Mouse (Mus musculus) intestine, embryonic 16.5 days (tissue): Measurements from ENCODE around the gene Nup214. TPM values are rescaled to one million over a fixed set of nuclear protein-coding genes. Genes with fewer than 3 reads are reported as not detected.

Source experiments
- ATAC-seq: fragments of 200-750 bp; cut with Nextera tagmentation; 2 replicates; pipeline ENCODE4 v1.8.0; 2017; ENCODE audit warnings: moderate TSS enrichment, moderate library complexity
- H3K27ac ChIP-seq: fragments of 300-500 bp; sonication (generic); 2 replicates; pipeline ENCODE4 v1.5.1; 2014; ENCODE audit warnings: mild to moderate bottlenecking, low read length
- H3K27me3 ChIP-seq: fragments of 300-500 bp; sonication (generic); replicated peaks from 2 replicates; pipeline ENCODE4 v1.6.1; 2014; ENCODE audit warnings: low read length, control low read depth, mixed read lengths; ENCODE audit not compliant: control insufficient read depth, insufficient read depth
- H3K36me3 ChIP-seq: fragments of 300-500 bp; sonication (generic); 2 replicates; pipeline ENCODE4 v1.6.1; 2014; ENCODE audit warnings: low read length, control low read depth; ENCODE audit not compliant: control insufficient read depth, insufficient read depth
- H3K4me1 ChIP-seq: fragments of 300-500 bp; sonication (generic); 2 replicates; pipeline ENCODE4 v1.6.1; 2014; ENCODE audit warnings: low read length, control low read depth, mixed read lengths; ENCODE audit not compliant: control insufficient read depth, insufficient read depth
- H3K4me2 ChIP-seq: fragments of 300-500 bp; sonication (generic); 2 replicates; pipeline ENCODE4 v1.6.1; 2014; ENCODE audit warnings: low read depth, low read length, control low read depth
- H3K4me3 ChIP-seq: fragments of 300-500 bp; sonication (generic); 2 replicates; pipeline ENCODE4 v1.5.1; 2014; ENCODE audit warnings: mild to moderate bottlenecking, low read length
- H3K9ac ChIP-seq: fragments of 300-500 bp; sonication (generic); 2 replicates; pipeline ENCODE4 v1.6.1; 2014; ENCODE audit warnings: low read depth, low read length
- H3K9me3 ChIP-seq: fragments of 300-500 bp; sonication (generic); 2 replicates; pipeline ENCODE4 v1.6.1; 2016; ENCODE audit warnings: low read length, control low read depth; ENCODE audit not compliant: control insufficient read depth
- WGBS: fragments of 180-500 bp; shearing (Covaris S2); extraction: QIAGEN DNeasy Blood & Tissue Kit; methylation state at CpG from one replicate; pipeline ENCODE4 v1.1.7; 2014; 5-methylcytosine and 5-hydroxymethylcytosine counted together
- polyA plus RNA-seq: library from polyadenylated mRNA; unstranded; fragments of >200 nt; fragmentation: Nextera tagmentation; extraction: Ambion mirVana; gene quantifications from 2 replicates; pipeline ENCODE4 v1.2.1, GENCODE M21; 2015

Gene Nup214
- polyA plus RNA-seq, 1 experiment from 2014 or later: 71.9 TPM

- Histone ChIP-seq H3K27me3 (no peaks in the 10 kb centered on the region), H3K4me3 (no peak overlapping the region), H3K36me3 (no peaks in the 10 kb centered on the region), H3K4me1 (no peaks in the 10 kb centered on the region), H3K9ac (no peak overlapping the region), H3K9me3 (no peaks in the 10 kb centered on the region), H3K4me2 (no peak overlapping the region), H3K27ac (no peak overlapping the region)
- WGBS: 68% methylated on average over 6 of the region's 6 CpGs
- ATAC-seq: no peak
Measured at GRCm38 (mm10) chr2:32059613-32060012, 85.4 kb downstream of the Nup214 start.

GRCm38 (mm10) chr2:32060228-32060805 is 86.1 kb downstream of the Nup214 start:
- Histone ChIP-seq H3K27ac (no peak overlapping the region), H3K9me3 (no peaks in the 10 kb centered on the region), H3K4me2 (no peak overlapping the region), H3K36me3 (no peaks in the 10 kb centered on the region), H3K9ac (no peak overlapping the region), H3K4me3 (no peak overlapping the region), H3K4me1 (no peaks in the 10 kb centered on the region), H3K27me3 (no peaks in the 10 kb centered on the region)
- WGBS: 61% methylated on average over 6 of the region's 6 CpGs
- ATAC-seq: no peak

- Histone ChIP-seq H3K27ac (no peak overlapping the region), H3K9me3 (no peaks in the 10 kb centered on the region)
- WGBS: 51% methylated on average over 2 of the region's 2 CpGs
Measured at GRCm38 (mm10) chr2:32061189-32061588, 87.0 kb downstream of the Nup214 start.

GRCm38 (mm10) chr2:32061722-32062505 is 87.7 kb downstream of the Nup214 start:
- no peak for ATAC-seq
- H3K4me1 ChIP-seq: no peaks in the 10 kb centered on the region
- H3K4me3 ChIP-seq: no peak overlapping the region
- H3K9me3 ChIP-seq: no peaks in the 10 kb centered on the region
- H3K9ac ChIP-seq: no peak overlapping the region
- H3K27me3 ChIP-seq: no peaks in the 10 kb centered on the region
- no peak overlapping the region for H3K4me2 ChIP-seq
- no peak overlapping the region for H3K27ac ChIP-seq
- H3K36me3 ChIP-seq: no peaks in the 10 kb centered on the region
- WGBS: 73% methylated on average over 12 of the region's 12 CpGs

More at GRCm38 (mm10) chr2:32061189-32061588, 87.0 kb downstream of the Nup214 start:
- H3K4me2 ChIP-seq: no peak overlapping the region
- no peak overlapping the region for H3K4me3 ChIP-seq
- H3K36me3 ChIP-seq: no peaks in the 10 kb centered on the region
- no peak overlapping the region for H3K9ac ChIP-seq
- no peaks in the 10 kb centered on the region for H3K27me3 ChIP-seq
- H3K4me1 ChIP-seq: no peaks in the 10 kb centered on the region
- no peak for ATAC-seq

GRCm38 (mm10) chr2:32062626-32063410 is 88.6 kb downstream of the Nup214 start:
- no peaks in the 10 kb centered on the region for H3K4me1 ChIP-seq
- no peak for ATAC-seq
- H3K36me3 ChIP-seq: no peaks in the 10 kb centered on the region
- H3K27ac ChIP-seq: no peak overlapping the region
- no peaks in the 10 kb centered on the region for H3K27me3 ChIP-seq
- 86% methylated on average over 15 of the region's 15 CpGs for WGBS
- H3K4me2 ChIP-seq: no peak overlapping the region
- no peak overlapping the region for H3K9ac ChIP-seq
- H3K9me3 ChIP-seq: no peaks in the 10 kb centered on the region
- no peak overlapping the region for H3K4me3 ChIP-seq

GRCm38 (mm10) chr2:32063451-32064151 is 89.4 kb downstream of the Nup214 start:
- Histone ChIP-seq H3K27me3 (0 out of 2 replicates have a peak, but pooled peaks cover 5% of the 10 kb centered on the region), H3K4me2 (no peak overlapping the region), H3K9ac (no peak overlapping the region), H3K36me3 (no peaks in the 10 kb centered on the region), H3K4me1 (no peaks in the 10 kb centered on the region), H3K27ac (no peak overlapping the region), H3K9me3 (no peaks in the 10 kb centered on the region), H3K4me3 (no peak overlapping the region)
- ATAC-seq: no peak
- 75% methylated on average over 7 of the region's 7 CpGs for WGBS

GRCm38 (mm10) chr2:32064913-32065312 is 90.7 kb downstream of the Nup214 start:
- Histone ChIP-seq H3K4me3 (no peak overlapping the region), H3K36me3 (no peaks in the 10 kb centered on the region), H3K9ac (no peak overlapping the region), H3K27ac (no peak overlapping the region), H3K9me3 (no peaks in the 10 kb centered on the region), H3K4me1 (no peaks in the 10 kb centered on the region), H3K4me2 (no peak overlapping the region), H3K27me3 (0 out of 2 replicates have a peak, but pooled peaks cover 5% of the 10 kb centered on the region)
- no peak for ATAC-seq
- 54% methylated on average over 13 of the region's 13 CpGs for WGBS

GRCm38 (mm10) chr2:32065371-32065791 is 91.1 kb downstream of the Nup214 start:
- ATAC-seq: no peak
- Histone ChIP-seq H3K27me3 (0 out of 2 replicates have a peak, but pooled peaks cover 5% of the 10 kb centered on the region), H3K9ac (no peak overlapping the region), H3K36me3 (no peaks in the 10 kb centered on the region), H3K4me2 (no peak overlapping the region), H3K4me3 (no peak overlapping the region), H3K27ac (no peak overlapping the region), H3K9me3 (no peaks in the 10 kb centered on the region), H3K4me1 (no peaks in the 10 kb centered on the region)
- 73% methylated on average over 5 of the region's 5 CpGs for WGBS

- no peak overlapping the region for H3K9ac ChIP-seq
- H3K9me3 ChIP-seq: no peaks in the 10 kb centered on the region
- no peaks in the 10 kb centered on the region for H3K36me3 ChIP-seq
- H3K27ac ChIP-seq: no peak overlapping the region
- H3K4me1 ChIP-seq: no peaks in the 10 kb centered on the region
- H3K4me3 ChIP-seq: no peak overlapping the region
- no peak overlapping the region for H3K4me2 ChIP-seq
- 77% methylated on average over 4 of the region's 4 CpGs for WGBS
- no peak for ATAC-seq
- H3K27me3 ChIP-seq: 0 out of 2 replicates have a peak, but pooled peaks cover 5% of the 10 kb centered on the region
Measured at GRCm38 (mm10) chr2:32066005-32066404, 91.8 kb downstream of the Nup214 start.
